Mouse (Mus musculus) CD8-positive naive resting alpha-beta T cell, adult 57 days (primary cell): ENCODE results near the gene Mdm4. TPM values are rescaled to one million over a fixed set of nuclear protein-coding genes. Genes with fewer than 3 reads are reported as not detected.

Experiments
- total RNA-seq: library from RNA; stranded (reverse); gene quantifications from one replicate; pipeline ENCODE4 v1.2.4, GENCODE M21; 2023

The Mdm4 gene
- total RNA-seq = 282 TPM

DNA sequence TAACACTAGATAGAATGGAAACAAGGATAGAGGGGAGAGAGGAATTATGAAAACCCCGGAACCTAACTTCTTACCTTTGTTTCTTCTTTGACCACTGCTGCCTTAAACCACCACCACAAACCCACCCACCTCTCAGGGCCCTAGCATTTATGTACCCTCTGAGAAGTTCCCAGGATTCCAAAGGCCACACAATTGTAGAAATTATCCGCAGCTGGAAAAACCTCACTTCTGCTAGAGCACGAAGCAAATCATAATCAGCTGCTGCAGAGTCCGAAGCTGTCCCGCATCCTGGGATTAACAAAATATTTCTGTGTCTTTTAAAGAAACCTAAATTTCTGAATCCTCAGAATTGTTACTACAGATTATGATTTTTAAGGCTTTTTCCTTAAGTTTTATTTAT lies at the start of gene Mdm4:
Mdm4 (minus strand) TSS at position 101 of the 400 bp plus-strand sequence.

DNA sequence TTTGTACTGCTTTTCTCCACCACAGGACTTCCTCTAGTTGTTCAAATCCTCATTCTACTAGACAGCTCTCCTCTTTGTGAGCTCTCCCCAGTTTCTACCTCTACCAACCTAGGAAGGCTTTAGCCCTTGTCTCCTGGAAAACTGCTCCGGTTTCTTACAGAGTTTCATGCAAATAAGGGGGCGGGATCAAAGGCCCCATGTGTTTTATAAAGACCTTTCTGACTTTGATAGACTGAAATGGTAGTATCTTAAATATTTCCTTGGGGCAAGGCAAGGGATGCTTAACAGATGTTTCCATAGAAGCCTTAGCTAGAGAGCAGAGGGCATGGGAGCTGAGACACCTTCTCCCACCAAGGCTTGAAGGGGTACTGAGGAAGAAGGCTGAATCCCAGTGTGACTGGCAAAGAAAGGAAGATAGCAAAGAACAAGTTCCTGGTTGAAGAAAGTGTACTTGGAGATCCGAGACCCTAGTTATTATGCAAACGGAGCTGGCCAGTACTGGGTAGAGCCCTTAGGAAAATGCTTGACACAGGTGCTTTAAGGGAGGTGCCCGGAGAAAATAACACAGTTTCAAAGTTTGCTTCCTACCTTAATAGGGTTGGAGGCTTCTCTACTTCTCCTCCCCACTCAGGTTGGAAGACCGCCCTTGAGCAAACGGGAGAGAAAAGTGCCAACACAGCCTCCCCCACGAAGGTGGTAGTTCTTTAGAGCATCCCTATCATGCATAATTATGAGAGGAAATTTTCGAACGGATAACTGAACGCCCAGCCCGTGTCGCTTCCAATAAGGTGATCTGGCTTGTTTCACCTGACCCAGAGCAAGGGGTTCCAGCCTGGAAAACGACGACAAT lies 14.9 kb upstream of the Mdm4 start, which contains the start of gene Pik3c2b:
Pik3c2b (plus strand) TSS at position 657 of the 850 bp plus-strand sequence.

Other genes starting within 250 kb of the Mdm4 start
- gene Lrrn2, start 150.3 kb downstream of the Mdm4 start, total RNA-seq = not detected
- 12.5 TPM for gene Pik3c2b, start 15.1 kb upstream of the Mdm4 start, total RNA-seq
- 93.7 TPM for gene Ppp1r15b, start 100.6 kb upstream of the Mdm4 start, total RNA-seq
- 39.3 TPM for gene Plekha6, start 133.6 kb upstream of the Mdm4 start, total RNA-seq